Mouse (Mus musculus) megakaryocyte progenitor cell, adult 5-6 weeks (primary cell): ENCODE results near the gene Rnf115. TPM values are rescaled to one million over a fixed set of nuclear protein-coding genes. Genes with fewer than 3 reads are reported as not detected.

Experiments
- ATAC-seq: replicated peaks from 2 replicates; pipeline ENCODE4 v1.8.0; 2016; ENCODE audit warnings: mild to moderate bottlenecking, moderate TSS enrichment, inconsistent platforms; ENCODE audit not compliant: poor library complexity
- total RNA-seq, 2 experiments: library from RNA; stranded (forward) in 1 of 2; stranded (reverse) in 1 of 2; fragments of 157-497, 149-512 nt in 1 of 2; fragments of 200-1000 nt in 1 of 2; gene quantifications; 2 replicates each; pipeline versions ENCODE4 v1.2.3 to v1.2.4; 2015 to 2017

The Rnf115 gene
- total RNA-seq, 2 experiments from 2014 or later = 71.4 to 81.6 TPM

- ATAC-seq = peak; percentile 91
Observed at GRCm38 (mm10) chr3:96772949-96773348, 45.5 kb downstream of the Rnf115 start.

- ATAC-seq = no peak
Observed at GRCm38 (mm10) chr3:96777120-96777519, 49.7 kb downstream of the Rnf115 start.

- ATAC-seq = no peak
Observed at GRCm38 (mm10) chr3:96782236-96782635, 54.8 kb downstream of the Rnf115 start.

- peak; percentile 80 for ATAC-seq
Observed at GRCm38 (mm10) chr3:96787784-96788183, 60.3 kb downstream of the Rnf115 start.

- no peak for ATAC-seq
Observed at GRCm38 (mm10) chr3:96788506-96788905, 61.0 kb downstream of the Rnf115 start.

GRCm38 (mm10) chr3:96800254-96800653 is 72.8 kb downstream of the Rnf115 start:
- ATAC-seq = no peak

GRCm38 (mm10) chr3:96802214-96802613 is 74.8 kb downstream of the Rnf115 start:
- no peak for ATAC-seq

- no peak for ATAC-seq
Observed at GRCm38 (mm10) chr3:96808136-96808535, 80.7 kb downstream of the Rnf115 start.

- ATAC-seq = no peak
Observed at GRCm38 (mm10) chr3:96808651-96809050, 81.2 kb downstream of the Rnf115 start.

- no peak for ATAC-seq
Observed at GRCm38 (mm10) chr3:96811232-96811631, 83.8 kb downstream of the Rnf115 start.

GRCm38 (mm10) chr3:96812395-96813091 is 85.1 kb downstream of the Rnf115 start:
- peak; percentile 85 for ATAC-seq

- ATAC-seq = peak; percentile 70
Observed at GRCm38 (mm10) chr3:96813106-96813505, 85.6 kb downstream of the Rnf115 start.

GRCm38 (mm10) chr3:96813591-96814244 is 86.3 kb downstream of the Rnf115 start:
- peak; percentile 44 for ATAC-seq

GRCm38 (mm10) chr3:96814342-96814741 is 86.9 kb downstream of the Rnf115 start:
- no peak for ATAC-seq

GRCm38 (mm10) chr3:96820116-96820915 is 92.9 kb downstream of the Rnf115 start:
- ATAC-seq = peak; percentile 29; the same call in 1 of the 2 replicates

- ATAC-seq = no peak
Observed at GRCm38 (mm10) chr3:96821581-96821980, 94.1 kb downstream of the Rnf115 start.

- ATAC-seq = no peak
Observed at GRCm38 (mm10) chr3:96823701-96824100, 96.2 kb downstream of the Rnf115 start.

GRCm38 (mm10) chr3:96824614-96825013 is 97.2 kb downstream of the Rnf115 start:
- no peak for ATAC-seq

- ATAC-seq = no peak
Observed at GRCm38 (mm10) chr3:96825261-96825660, 97.8 kb downstream of the Rnf115 start.

GRCm38 (mm10) chr3:96828308-96828864 is 100.9 kb downstream of the Rnf115 start:
- no peak for ATAC-seq

- no peak for ATAC-seq
Observed at GRCm38 (mm10) chr3:96828984-96829383, 101.5 kb downstream of the Rnf115 start, which contains the start of the genes Pdzk1 and Cd160. TSS of gene Pdzk1 (plus strand) at chr3:96829284. TSS of gene Cd160 (minus strand) at chr3:96829351.
